Mouse (Mus musculus): ENCODE measurements at regions not wholly inside any gene's neighbourhood (a gene's known extent, or its start where the extent isn't known, plus 50 kb on each side); places are given as distances from the start of the nearest gene placed in this dataset.
A peak's percentile ranks its signal among the peaks of the same experiment; 100 is the strongest.

- in situ Hi-C loops (cut with MboI; ENCODE audit: low pct_ligation_motif_present, low pct_unique_long_range_greater_than_20kb, low sequenced_read_pairs) (loop anchor here (25.0 kb wide), 3 partner anchors 150 to 800 kb away; no protein-coding TSS in a partner anchor), dilution Hi-C loops (cut with MboI; ENCODE audit: extremely low pct_ligation_motif_present, extremely low pct_unique_long_range_greater_than_20kb, low sequenced_read_pairs) (no loop called here)
- Histone ChIP-seq H3K27me3 (replicated peaks) (no peaks in the 10 kb centered on the region), H3K4me2 (ENCODE audit: insufficient read depth, low read depth, poor library complexity, severe bottlenecking) (peak overlapping the region; percentile 75; the same call in 1 of the 2 replicates), H3K9ac (ENCODE audit: insufficient read depth, low read depth) (no peak overlapping the region), H3K4me1 (ENCODE audit: control insufficient read depth in 1 of 2, insufficient read depth in 2 of 2) (peaks cover 2 to 4% of the 10 kb centered on the region in 2 experiments; a peak in 2 of 4 replicates), H3K79me2 (replicated peaks; ENCODE audit: control insufficient read depth, extremely low read depth, insufficient read depth, poor library complexity, severe bottlenecking) (no peaks in the 10 kb centered on the region), H3K36me3 (replicated peaks in 1 of 2; ENCODE audit: control insufficient read depth in 1 of 2, insufficient read depth in 1 of 2, low read length in 1 of 2) (no peaks in the 10 kb centered on the region), H3K27ac (ENCODE audit: insufficient read depth, low read depth) (no peak overlapping the region), H3K9me3 (replicated peaks; ENCODE audit: low read length) (no peaks in the 10 kb centered on the region), H3K4me3 (replicated peaks in 1 of 3; ENCODE audit: low read depth in 2 of 3, low read length in 2 of 3, poor library complexity in 1 of 3) (no peak overlapping the region)
- TF ChIP-seq JUND (conservative IDR thresholded peaks at IDR 0.05; ENCODE audit: low read depth, low read length) (no peak), ZNF384 (IDR thresholded peaks at IDR 0.05; ENCODE audit: low read depth, low read length) (peak; percentile 39; the same call in 1 of the 2 replicates), MAX (IDR thresholded peaks at IDR 0.05; ENCODE audit: low read length) (no peak), ZKSCAN1 (IDR thresholded peaks at IDR 0.05; ENCODE audit: borderline replicate concordance, low read depth, low read length) (no peak), CHD1 (IDR thresholded peaks at IDR 0.05; ENCODE audit: low read depth, low read length) (no peak), ETS1 (conservative IDR thresholded peaks at IDR 0.05; ENCODE audit: low read depth, low read length) (no peak), RAD21 (IDR thresholded peaks at IDR 0.05; ENCODE audit: low read depth, low read length) (peak; percentile 67), USF2 (conservative IDR thresholded peaks at IDR 0.05; ENCODE audit: low read depth, low read length) (no peak), MEF2A (IDR thresholded peaks at IDR 0.05; ENCODE audit: borderline replicate concordance, low read depth, low read length) (no peak), CHD2 (IDR thresholded peaks at IDR 0.05; ENCODE audit: low read length) (peak; percentile 97), ZMIZ1 (IDR thresholded peaks at IDR 0.05; ENCODE audit: low read depth, low read length) (no peak), JUN (IDR thresholded peaks at IDR 0.05; ENCODE audit: insufficient read depth, low read depth, low read length) (no peak), E2F4 (IDR thresholded peaks at IDR 0.05; ENCODE audit: insufficient replicate concordance, low read depth, low read length) (no peak), UBTF (IDR thresholded peaks at IDR 0.05; ENCODE audit: low read depth, low read length) (no peak), HCFC1 (IDR thresholded peaks at IDR 0.05; ENCODE audit: low read depth, low read length) (no peak), GABPA (IDR thresholded peaks at IDR 0.05; ENCODE audit: insufficient replicate concordance, low read depth, low read length) (no peak), ELF1 (IDR thresholded peaks at IDR 0.05; ENCODE audit: low read depth, low read length) (no peak), USF1 (IDR thresholded peaks at IDR 0.05; ENCODE audit: low read depth, low read length) (no peak), MAFK (IDR thresholded peaks at IDR 0.05; ENCODE audit: insufficient replicate concordance, low read length) (no peak), TCF12 (IDR thresholded peaks at IDR 0.05; ENCODE audit: low read depth, low read length) (no peak), CTCF (conservative IDR thresholded peaks at IDR 0.05 in 1 of 2, IDR thresholded peaks at IDR 0.05 in 1 of 2; ENCODE audit: low read depth in 2 of 2, low read length in 2 of 2) (peak; percentile 70 to 80), TBP (conservative IDR thresholded peaks at IDR 0.05; ENCODE audit: low read depth, low read length) (no peak), MYC (IDR thresholded peaks at IDR 0.05; ENCODE audit: low read depth, low read length) (no peak), BHLHE40 (IDR thresholded peaks at IDR 0.05; ENCODE audit: low read depth, low read length) (no peak), POLR2AphosphoS2 (IDR thresholded peaks at IDR 0.05; ENCODE audit: low read depth, low read length) (no peak), MAZ (IDR thresholded peaks at IDR 0.05; ENCODE audit: low read depth, low read length) (no peak), IRF4 (IDR thresholded peaks at IDR 0.05; ENCODE audit: low read depth, low read length) (no peak), POLR2A (IDR thresholded peaks at IDR 0.05; ENCODE audit: low read depth, low read length) (no peak), KAT2A (IDR thresholded peaks at IDR 0.05; ENCODE audit: insufficient replicate concordance, low read length) (no peak), SIN3A (IDR thresholded peaks at IDR 0.05; ENCODE audit: low read length) (no peak), NRF1 (IDR thresholded peaks at IDR 0.05; ENCODE audit: low read depth, low read length) (peak; percentile 53; the same call in 1 of the 2 replicates), SMC3 (IDR thresholded peaks at IDR 0.05; ENCODE audit: low read depth, low read length) (peak; percentile 50), PAX5 (IDR thresholded peaks at IDR 0.05; ENCODE audit: low read length) (no peak), NELFE (IDR thresholded peaks at IDR 0.05; ENCODE audit: low read depth, low read length) (no peak), MXI1 (IDR thresholded peaks at IDR 0.05; ENCODE audit: low read depth, low read length) (no peak), EP300 (IDR thresholded peaks at IDR 0.05; ENCODE audit: low read length) (no peak), ZC3H11A (IDR thresholded peaks at IDR 0.05; ENCODE audit: low read depth, low read length) (no peak), RCOR1 (conservative IDR thresholded peaks at IDR 0.05; ENCODE audit: low read depth, low read length) (no peak)
- peak; percentile 81 for DNase-seq (ENCODE audit: extremely low read depth)
These were observed 1028.6 kb downstream of the 9330182O14Rik start for GRCm38 (mm10) chr15:41162793-41163192.
